Mouse (Mus musculus) bone marrow macrophage, adult 2 months (primary cell): ENCODE results near the gene Rbp7.

Experiments used
- CTCF ChIP-seq: IDR thresholded peaks from 2 replicates; pipeline ENCODE4 v1.5.1; 2012; ENCODE audit warnings: low read depth, mild to moderate bottlenecking, low read length, moderate library complexity
- POLR2A ChIP-seq: IDR thresholded peaks from 2 replicates; pipeline ENCODE4 v1.6.1; 2012; ENCODE audit warnings: mild to moderate bottlenecking, low read depth, low read length, borderline replicate concordance

DNA sequence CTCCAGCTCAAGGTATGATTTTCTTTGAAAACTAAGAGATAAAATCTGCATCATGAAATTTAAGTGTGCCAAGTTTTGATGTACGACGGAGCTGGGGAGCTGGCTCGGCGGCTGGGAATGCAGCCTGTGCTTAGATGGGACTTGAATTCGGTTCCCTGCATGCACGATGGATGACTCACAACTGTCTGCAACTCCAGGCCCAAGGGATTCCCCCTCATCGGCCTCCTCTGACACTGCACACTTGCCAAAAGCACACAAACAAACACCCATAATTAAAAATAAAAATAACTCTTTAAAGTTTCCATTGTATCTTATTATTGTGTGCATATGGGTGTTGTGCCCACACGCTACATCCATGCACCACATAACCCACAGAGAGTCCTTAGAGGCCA lies 53.2 kb downstream of the Rbp7 start:
- TF ChIP-seq POLR2A (no peak), CTCF (no peak)
